Mouse (Mus musculus) lung, postnatal 14 days (tissue): ENCODE measurements around the gene Bmpr1b.

Experiments used
- DNase-seq: peaks from one replicate; pipeline ENCODE4 v3.0.0; 2021

The Bmpr1b gene

DNA sequence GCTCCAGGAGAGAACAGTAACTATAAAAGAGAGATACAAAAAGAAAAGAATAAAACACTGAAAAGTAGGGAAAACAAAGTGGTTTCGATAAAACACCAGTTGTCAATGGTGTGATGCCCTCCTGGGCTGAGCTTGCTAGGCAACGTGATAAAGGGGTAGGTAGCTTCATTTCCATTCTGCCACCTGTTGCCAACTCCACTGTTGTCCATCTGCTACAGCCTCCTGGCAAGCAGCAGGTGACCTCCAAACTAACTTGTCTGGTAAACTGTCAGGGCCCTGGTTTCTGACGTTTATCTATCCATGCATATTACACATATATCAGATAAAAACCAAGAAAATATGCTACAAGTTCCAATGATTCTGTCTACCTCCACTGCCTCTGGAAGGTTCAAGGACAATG, 359.6 kb downstream of the Bmpr1b start:
- no peak for DNase-seq

GRCm38 (mm10) chr3:141804133-141804532, 365.1 kb downstream of the Bmpr1b start:
- DNase-seq: no peak

GRCm38 (mm10) chr3:141797789-141798188, 371.4 kb downstream of the Bmpr1b start:
- peak; percentile 28 for DNase-seq

DNA sequence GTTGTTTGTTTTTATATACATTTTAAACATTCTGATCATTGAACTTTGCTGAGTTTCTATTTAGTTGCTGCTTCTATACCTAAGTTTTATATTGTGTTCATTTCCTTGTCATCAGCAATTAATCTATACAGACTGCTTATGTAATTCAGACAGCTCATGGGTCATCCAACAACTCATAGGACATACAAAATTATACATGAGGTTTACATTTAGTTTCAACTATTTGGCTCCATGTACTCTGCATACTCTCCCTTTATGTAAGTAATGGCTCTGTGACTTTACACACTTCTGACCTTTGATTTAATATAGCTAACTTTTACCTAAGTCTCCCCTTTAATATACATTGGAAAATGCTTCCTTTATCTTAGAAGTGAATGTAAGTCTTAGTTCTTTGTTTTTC, 371.9 kb downstream of the Bmpr1b start:
- DNase-seq: no peak

GRCm38 (mm10) chr3:141794371-141794770, 374.9 kb downstream of the Bmpr1b start:
- DNase-seq: no peak

GRCm38 (mm10) chr3:141793755-141794154, 375.5 kb downstream of the Bmpr1b start:
- no peak for DNase-seq

DNA sequence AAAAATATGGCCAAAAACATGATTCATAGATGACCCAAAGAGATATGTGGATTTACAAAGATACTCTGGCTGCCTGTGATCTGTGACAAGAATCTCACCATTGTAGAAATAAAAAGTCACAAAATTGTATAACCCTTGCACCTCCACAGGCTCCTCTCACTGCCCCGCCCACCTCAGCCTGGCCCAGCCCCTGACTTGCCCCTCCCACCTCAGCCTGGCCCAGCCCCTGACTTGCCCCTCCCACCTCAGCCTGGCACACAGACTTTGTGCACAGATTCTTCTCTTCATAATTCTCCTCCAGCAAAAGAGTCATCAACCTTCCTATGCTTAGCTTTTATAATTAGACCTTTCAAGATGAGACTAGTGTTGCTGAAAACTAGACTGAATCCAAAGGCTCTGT, 377.1 kb downstream of the Bmpr1b start:
- DNase-seq: no peak

DNA sequence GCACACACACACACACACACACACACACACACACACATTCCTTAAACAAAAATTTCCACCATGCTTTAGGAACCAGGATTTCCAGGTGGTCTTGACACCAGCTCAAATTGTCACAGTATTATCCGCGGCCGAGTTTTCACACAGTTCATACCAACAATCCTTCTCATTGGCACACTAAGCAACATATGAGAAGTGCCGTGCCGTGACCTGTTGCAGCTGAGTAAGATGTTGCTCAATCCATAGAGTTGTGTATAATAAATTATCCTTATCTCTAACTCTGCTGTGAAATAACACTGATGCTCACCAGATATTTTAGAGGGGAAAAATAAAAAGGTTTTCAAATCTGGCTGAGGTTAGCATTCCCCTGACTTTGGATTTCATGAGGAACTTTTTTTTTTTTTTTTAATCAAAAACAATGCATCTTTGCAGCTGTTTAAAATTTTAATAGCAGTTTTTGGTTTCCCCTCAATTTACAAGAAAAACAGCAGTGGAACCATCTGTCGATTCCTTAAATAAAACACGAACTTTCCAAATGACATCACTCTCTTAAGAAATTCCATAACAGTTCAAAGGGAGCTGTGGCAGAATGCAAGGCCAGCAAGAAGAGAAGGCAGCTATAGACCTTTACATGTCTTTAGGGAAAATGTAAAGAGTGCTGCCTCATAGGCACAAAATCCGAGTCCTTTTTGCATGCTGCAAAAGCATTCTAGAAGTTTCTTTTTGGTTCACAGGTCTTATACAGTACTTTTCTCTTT, 378.0 kb downstream of the Bmpr1b start:
- DNase-seq: no peak
